Mouse (Mus musculus): ENCODE data around the gene Fam173b.
A peak's percentile ranks its signal among the peaks of the same experiment; 100 is the strongest.
"Not testable (repeated sequence)": the region's sequence is repeated elsewhere in the genome, so short reads cannot be mapped to it uniquely, and the experiment has no call there.

Gene Fam173b

DNA sequence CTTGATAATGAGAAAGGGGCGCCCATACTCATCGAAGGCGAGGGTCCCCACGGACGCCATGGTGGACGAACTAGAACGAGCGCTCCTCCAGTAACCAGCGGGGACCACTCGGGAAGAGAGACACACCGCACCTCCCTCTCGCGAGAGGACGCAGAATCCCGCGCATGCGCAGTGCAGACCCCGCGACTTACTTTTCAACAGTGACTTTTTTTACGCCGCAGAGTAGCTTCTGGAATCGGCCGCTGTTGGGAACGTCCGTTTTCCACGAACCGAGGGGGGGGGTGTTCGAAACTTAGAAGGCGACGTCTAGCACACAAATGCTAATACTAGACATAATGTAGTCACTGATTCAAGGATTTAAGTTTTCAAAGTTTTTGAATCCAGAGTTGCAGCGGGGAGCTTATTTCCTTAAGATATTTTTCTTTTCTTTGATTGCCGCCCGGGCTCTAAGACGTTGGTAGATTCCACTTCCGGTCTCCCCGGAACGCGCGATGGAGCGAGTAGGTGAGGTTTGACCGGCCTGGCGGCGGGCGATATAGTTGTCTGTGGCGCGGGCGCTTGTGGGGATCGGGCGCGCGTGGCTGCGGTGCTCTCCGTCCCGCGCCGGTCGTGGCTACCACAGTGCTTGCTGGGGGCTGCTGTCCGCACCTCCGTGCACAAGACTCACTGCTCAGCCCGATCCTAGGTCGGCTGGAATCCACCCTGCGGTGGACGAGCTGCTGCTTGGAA, at the start of gene Fam173b, which contains the start of gene Cct5:
Gene Fam173b, plus strand, starts transcription at position 207 of the 729 bp plus-strand sequence.
Gene Cct5, minus strand, starts transcription at position 159 of the 729 bp plus-strand sequence.
- peak; percentile 99 for DNase-seq (ENCODE audit: low read depth, low spot score)

DNA sequence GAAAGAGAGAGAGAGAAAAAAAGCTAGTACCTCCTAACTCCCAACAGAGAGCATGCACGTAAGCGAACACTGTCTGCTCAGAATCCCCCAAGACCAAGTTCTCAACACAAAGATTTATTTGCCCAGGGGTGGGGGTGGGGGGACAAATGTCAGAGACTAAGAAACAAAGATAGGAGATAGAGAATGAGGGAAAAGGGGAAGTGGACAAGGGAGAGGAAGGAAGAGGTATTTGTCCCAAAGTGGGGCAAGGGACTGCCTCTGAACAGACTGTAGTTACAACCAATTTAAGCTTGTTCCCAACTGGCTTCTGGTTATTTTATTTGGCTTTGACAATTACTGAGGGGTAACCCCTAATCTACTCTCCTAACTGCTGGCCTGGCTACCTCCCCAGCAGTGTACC, 46.8 kb upstream of the Fam173b start:
- DNase-seq (ENCODE audit: low read depth, low spot score), result no peak

DNA sequence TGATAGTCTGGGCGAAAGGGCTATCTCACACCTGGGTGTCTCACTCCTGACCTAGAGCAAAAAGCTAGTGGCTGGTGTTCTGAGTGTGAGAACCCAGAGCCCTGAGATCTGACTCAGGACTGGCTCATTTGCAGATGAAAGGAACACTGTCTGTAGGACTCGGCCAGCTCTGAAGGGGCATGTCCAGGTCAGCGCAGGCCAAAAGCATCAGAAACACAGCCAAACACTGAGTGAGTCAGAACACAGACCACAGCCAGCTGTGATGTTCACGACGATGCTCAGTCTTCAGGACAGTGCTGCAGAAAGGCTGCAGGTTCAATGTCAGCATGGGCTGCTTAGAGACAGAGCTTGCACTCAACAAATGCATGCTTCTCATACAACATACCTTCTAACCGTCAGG, 40.3 kb upstream of the Fam173b start:
- DNase-seq (ENCODE audit: low read depth, low spot score), result no peak

DNA sequence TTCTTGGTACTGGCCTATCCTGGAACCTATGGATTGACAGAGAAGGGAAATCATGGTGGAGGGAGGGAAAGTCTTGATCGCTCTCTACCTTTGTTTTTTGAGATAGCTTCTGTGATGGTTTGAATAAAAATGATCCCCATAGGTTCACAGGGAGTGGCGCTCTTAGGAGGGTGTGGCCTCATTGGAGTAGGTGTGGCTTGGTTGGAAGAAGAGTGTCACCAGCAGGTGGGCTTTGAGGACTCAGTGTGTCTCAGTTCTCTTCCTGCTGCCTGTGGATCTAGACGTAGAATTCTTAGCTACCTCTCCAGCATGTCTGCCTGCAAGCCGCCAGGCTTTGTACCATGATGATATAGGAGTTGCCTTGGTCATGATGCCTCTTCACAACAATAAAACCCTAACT, 39.7 kb upstream of the Fam173b start:
- DNase-seq (ENCODE audit: low read depth, low spot score), result no peak

DNA sequence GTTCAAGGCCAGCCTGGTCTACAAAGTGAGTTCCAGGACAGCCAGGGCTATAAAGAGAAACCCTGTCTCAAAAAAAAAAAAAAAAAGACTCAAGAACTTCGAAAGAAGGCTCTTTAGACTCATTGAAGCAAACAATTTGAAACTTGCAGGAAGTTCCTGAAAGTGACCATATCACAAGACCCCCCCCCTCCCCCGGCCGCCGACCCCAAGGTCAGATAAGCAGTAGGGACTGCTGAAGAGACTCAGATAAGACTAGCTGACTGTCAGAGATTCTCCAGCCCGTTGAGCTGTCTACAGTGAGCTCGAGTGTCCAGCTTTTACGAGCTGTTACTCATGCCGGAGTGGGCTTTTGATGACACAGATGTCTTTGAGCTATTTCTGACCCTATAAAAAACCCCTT, 38.8 kb upstream of the Fam173b start:
- no peak for DNase-seq (ENCODE audit: low read depth, low spot score)

DNA sequence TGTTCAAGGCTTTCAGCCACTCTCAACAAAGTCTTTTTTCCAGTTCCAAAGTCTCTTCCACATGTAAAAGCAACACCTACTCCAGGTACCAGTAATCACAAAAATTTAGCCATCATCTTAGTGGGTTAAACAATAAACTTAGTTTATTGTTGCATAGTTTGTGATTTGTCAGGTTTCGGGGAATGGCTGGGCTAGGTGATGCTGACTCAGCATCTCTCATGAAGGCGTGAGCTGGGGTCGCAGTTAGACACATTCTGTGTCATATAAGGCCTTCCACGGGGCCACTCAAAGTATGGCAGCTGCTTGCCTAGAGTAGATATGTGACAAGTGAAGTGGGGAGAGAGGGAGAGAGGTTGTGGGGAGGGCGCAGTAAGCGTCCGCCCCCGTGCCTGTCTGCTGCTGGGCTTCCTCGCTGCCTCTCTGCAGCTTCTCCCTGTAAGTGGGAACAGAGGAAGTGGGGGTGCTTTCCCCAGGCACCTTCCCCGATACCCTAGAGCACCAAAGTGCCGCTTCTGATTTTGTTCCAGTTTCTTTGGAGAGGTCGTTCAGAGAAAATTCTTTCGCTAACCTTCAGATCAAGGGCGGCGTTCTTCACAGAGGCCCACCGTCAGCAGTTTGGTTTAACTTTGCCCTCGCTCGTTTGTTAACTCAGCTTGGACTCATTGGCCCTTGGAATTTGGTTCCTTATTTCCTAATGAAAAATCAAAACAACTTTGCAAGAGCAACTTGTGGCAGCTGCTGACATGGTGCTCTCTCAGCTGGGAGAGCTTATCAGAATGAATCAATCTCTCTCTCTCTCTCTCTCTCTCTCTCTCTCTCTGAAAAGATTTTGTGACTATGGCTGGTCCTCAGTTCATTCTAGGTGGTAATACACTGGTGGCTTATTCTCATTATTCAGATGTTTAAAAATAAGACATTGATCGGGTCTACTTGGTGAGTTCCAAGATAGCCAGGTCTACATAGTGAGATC, 37.8 kb upstream of the Fam173b start:
- DNase-seq (ENCODE audit: low read depth, low spot score), result no peak

DNA sequence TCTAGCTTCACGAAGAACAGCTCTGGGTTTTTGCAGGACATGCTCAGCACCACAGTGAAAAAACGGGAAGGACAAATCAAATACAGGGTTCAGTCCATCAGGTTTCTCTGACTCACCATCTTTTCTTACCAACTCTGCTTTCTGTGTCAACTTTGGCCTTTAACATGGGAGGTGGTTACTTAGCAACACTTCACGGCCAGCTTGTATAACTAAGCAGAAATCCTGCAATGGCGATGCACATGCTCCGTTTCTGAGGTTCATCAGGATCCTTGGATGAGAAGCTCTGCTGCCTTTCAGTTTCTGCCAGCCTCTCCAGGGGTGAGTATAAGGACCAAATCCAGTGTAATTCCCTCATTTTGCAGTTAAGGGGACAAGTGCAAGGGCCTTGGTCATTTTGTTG, 36.5 kb upstream of the Fam173b start, which contains the start of gene Cmbl:
Gene Cmbl, plus strand, starts transcription at position 206 of the 400 bp plus-strand sequence.
- DNase-seq (ENCODE audit: low read depth, low spot score), result no peak

DNA sequence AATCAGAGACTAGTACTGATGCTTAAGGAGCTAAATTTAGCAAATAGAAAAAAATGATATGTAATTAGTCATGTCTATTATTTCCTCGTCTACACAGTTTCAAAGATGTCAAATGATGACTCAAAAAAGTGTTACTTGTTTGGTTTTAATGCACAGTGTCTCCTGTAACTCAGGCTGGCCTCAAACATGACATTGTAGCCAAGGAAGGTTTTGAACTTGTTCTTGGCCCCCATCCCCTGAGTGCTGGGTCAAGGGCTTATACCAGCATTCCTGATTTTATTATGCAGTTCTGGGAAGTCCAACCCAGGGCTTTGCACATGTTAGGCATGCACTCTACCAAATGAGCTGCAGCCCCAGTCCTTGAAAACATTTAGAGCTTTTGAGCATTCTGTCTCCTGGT, 35.9 kb upstream of the Fam173b start:
- no peak for DNase-seq (ENCODE audit: low read depth, low spot score)

DNA sequence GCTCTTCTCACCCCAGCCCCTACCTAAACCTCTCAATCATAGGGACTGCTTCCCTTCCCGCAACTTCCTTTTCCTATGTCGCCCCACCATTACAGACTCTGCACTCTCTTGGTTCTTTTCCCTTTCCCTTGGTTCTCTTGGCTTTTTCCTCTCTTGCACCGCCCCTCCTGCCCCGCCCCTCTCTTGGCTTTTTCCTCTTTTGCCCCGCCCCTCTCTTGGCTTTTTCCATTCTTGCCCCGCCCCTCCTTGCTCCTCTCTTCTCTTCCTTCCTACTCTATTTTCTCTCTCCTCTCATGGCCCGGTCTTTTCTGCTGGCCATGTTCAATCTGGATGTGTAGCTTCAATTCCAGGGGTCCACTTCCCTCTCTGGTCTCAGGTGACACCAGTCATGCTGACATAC, 34.2 kb upstream of the Fam173b start:
- DNase-seq (ENCODE audit: low read depth, low spot score), result no peak

DNA sequence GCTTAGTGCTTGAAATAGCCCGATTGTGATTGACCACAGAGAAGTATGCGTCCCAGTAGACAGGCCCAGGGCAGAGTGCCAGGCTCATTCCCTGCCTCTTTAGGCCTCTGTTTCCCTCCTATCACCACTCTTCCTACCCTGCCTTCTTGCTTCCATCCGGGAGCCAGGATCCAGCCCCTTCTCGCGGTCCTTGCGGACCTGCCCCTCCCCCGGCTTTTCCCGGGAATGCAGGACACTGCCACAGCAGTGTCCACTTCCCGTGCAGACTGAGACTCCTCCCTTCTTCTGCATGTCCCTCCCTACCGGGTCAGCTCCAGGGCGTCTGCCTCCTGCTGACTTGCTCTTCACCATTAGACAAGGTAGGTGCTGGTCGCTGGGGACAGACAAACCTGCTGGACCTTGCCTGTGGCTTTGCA, 33.1 kb upstream of the Fam173b start:
- no peak for DNase-seq (ENCODE audit: low read depth, low spot score)

DNA sequence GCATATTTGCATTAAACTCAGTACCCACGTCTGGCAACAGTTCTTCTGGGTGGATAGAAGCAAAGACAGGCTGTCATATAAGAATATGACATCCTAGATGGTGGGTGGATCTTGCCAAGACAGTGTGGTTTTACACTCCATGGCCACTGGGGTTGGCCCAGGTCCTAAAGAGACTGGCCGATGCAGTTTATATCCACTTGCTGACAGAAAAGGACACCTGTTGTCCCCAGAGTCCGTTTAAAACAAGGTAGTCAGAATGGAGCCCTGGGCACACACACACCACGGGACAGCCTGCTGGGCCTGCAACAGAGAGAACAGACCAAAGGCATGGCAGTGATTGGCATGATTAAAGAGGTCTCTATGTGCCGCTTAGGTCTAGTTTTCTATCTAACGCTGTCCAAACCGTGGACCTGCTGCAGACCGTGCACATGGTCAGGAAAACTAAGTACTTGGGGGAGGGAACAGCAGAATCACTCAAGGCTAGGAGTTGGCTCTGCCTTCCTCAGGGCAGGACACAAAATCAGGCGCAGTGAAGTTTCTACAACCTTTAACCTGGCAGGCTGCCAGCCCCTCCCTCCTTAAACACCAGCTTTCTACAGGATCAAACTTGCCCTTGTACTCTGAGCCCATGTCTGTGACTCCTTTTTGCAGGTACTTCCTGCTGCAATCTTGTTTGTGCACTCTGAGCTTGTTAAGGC, 32.2 kb upstream of the Fam173b start:
- DNase-seq (ENCODE audit: low read depth, low spot score), result no peak

DNA sequence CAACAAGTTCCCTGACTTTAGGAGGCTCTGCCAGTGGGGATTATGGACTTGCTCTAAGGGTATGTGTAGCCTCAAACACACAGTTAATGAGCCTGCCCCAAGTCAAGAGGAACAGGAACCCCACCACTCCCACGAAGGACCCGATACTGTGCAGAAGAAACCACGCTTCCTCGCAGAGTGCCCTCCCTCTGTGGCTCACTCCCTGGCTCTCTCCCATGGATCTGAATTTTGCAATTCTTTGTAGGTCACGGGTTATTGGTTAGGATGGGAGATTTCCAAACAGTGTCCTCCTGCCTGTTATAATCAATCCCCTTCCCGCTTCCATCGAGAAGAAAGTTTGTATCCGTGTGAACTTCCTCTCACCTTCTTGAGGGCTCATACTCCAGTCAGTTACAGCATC, 30.7 kb upstream of the Fam173b start:
- DNase-seq (ENCODE audit: low read depth, low spot score), result no peak

DNA sequence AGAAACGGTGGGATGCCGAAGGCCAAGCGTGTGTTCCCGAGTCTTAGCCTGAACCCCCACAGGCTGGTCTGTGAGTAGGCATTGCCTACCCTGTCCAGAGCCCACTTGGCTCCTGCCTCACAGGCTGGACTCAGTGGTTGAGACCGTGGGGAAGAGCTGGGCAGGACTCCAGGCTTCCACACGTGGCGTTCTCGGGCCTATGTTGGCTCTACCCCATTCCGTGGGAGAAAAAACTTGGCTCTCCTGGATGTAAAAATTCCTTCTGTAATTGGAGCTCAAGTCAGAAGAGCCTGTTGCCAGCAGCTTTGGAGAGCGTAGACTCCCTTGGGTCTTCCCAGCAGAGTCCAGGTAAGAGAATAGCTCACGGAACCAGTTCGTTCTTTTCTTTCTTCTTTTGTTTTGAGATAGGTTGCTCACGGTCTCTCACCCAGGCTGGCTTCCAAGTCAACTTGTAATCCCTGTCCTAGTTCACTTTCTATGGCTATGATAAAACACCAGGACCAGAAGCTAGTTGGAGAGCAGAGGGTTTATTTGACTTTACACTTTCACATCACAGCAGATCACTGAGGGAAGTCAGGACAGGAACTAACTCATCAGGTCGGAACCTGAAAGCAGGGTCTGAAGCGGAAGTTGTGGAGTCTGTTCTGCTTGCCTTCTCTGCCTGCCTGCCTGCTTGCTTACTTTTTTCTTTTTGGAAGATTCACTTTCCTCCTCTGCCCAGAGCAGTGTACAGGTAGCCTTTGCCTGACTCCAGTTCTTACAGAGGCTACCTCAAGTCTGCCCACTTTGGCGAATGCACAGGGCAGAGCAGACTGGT, 29.5 kb upstream of the Fam173b start:
- no peak for DNase-seq (ENCODE audit: low read depth, low spot score)

DNA sequence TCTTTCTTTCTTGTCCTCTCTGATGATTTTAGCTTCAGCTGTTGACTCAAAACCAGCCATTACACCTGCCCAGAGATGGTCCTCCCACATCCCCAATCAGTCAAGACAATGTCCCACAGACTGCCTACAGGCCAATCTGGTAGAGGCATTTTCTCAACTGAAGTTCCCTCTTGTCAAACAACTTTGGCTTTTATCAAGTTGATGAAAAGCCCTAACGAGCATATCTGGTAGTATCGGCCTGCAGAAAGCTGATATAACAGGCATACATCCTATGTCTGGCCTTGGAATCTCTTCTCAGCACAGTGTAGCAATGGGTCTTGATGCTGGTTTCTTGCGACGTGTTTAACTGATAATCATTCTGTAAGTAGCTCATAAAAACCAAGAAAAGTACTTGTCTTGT, 28.4 kb upstream of the Fam173b start:
- no peak for DNase-seq (ENCODE audit: low read depth, low spot score)

DNA sequence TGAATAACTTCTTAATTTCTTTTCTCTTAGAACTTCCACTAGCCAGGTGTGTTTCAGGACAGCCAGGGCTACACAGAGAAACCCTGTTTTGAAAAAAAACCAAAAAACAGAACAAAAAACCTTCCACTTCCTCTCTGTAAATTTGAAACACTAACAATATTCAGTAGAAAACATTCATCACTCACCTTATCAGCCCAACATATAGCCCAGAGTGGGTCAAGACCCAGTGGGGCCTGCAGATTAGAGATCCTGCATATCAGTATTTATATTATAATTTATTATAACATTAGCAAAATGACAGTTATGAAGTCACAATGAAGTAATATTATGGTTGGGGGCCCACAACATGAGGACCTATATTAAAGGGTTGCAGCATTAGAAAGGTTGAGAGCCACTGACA, 28.0 kb upstream of the Fam173b start:
- no peak for DNase-seq (ENCODE audit: low read depth, low spot score)

DNA sequence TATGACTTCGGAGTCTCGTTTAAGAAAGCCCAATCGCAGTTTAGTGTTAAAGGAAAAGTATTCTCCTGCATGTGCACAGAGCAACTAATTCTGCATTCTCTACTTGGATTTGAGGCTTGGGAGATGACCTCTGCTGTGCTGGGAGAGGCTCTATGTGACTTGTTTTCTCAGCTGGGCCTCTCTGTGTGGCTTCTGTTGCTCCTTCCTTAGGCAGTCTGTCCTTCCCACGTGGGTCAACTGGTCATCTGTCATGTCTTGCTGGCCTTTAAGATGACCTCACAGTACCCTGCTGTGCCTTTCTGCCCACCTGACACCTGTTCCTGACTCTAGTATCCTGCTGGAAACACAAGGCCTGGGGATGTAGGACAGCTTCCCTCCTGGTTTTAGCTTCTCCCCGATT, 25.6 kb upstream of the Fam173b start:
- no peak for DNase-seq (ENCODE audit: low read depth, low spot score)

DNA sequence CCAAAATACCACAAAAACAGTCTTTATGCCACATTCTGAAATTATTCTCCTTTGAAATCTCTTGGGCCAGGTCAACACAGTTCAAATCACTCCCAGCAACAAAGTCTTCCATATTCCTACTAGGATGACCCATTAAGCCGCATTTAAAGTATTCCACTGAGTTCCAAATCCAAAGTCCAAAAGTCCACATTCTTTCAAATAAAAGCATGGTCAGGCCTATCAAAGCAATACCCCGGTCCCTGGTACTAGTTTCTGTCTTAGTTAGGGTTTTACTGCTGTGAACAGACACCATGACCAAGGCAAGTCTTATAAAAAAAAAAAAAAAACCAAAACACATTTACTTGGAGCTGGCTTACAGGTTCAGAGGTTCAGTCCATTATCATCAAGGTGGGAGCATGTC, 20.6 kb upstream of the Fam173b start:
- not testable (repeated sequence) for DNase-seq (ENCODE audit: low read depth, low spot score)

DNA sequence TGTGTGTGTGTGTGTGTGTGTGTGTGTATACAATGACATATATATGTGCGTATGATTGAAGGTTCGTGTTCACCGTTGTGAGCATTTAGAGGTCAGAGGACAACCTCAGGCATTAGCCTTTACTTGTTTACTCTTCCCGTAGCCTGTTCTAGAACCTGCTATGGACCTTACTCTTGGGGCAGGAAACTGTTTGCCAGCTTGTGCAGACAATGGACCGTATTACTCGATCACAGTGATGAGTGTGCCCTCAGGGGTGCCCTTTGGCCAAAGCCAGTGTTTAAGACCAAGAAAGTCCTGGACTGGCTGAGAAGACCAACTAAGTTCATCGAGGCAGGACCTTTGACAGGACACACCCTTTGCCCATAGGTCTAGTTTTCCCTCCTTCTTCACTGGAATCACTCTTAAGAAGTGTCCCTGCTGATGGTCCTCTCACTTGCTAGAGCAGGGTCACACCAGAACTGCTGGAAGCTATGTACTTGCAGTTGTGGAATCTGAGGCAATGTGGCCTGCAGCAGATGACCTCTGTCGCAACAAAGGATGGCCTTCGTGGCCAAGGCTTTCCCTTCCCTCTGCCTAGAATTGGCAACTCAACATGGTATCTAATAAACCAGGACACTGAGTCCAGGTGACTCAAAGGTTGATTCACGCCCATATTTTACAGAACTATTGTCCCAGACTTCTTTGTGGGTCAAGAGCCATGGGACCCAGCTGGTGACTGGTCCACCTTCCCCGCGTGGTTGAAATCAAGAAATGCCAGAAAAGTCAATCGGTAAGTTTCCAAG, 18.2 kb upstream of the Fam173b start:
- DNase-seq (ENCODE audit: low read depth, low spot score), result no peak

DNA sequence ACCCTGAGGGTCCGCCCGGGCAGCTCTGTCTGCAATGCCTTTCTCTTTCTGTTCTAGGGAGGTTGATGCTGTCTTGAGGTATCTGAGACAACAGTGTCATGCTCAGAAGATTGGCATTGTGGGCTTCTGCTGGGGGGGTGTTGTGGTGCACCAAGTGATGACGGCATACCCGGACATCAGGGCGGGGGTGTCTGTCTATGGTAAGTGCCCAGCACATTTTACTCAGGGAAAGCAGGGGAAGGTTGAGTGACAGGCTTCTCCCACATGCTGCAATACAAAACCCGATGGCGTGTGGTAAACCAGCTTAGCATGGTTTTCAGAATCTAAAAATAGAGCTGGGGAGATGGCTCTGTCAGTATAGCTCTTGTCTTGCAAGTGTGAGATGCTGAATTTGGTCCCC, 16.4 kb upstream of the Fam173b start:
- DNase-seq (ENCODE audit: low read depth, low spot score), result no peak

DNA sequence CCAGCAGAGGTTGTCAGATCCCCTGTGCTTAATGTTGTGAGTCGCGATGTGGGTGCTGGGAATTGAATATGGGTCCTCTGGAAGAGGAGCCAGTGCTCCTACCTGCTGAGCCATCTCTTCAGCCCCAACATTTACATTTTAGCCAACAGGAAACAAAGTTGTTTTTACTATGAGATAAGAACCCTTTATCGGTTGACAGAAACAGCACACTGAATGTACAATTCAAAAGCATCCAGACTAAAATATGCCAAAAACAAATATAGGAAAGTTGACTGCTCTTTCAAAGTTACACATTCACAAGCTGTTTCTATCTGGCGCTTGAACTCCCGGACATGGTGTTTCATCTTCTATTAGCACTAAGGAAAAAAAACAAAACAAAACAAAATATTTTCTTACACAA, 15.6 kb upstream of the Fam173b start:
- no peak for DNase-seq (ENCODE audit: low read depth, low spot score)

Measured in A20 (cell line).